Mouse (Mus musculus) heart, adult 18-20 months (tissue): ENCODE results near the gene Lmcd1. TPM values are rescaled to one million over a fixed set of nuclear protein-coding genes. Genes with fewer than 3 reads are reported as not detected.
"Not testable (repeated sequence)": the region's sequence is repeated elsewhere in the genome, so short reads cannot be mapped to it uniquely, and the experiment has no call there.

ENCODE experiments used
- DNase-seq, 2 experiments: peaks; one replicate each; pipeline ENCODE4 v3.0.0; 2021 to 2022; ENCODE audit warnings: mixed read lengths in 1 of 2
- long read RNA-seq, 2 experiments: library from polyadenylated mRNA; stranded (forward); transcript quantifications; one replicate each; pipeline ENCODE4 v2.0.0; 2021
- total RNA-seq, 2 experiments: library from RNA; stranded (reverse); gene quantifications; 2 replicates each; pipeline ENCODE4 v1.2.3; 2021

Gene Lmcd1
- total RNA-seq, result 10 to 100 TPM; 33.6 to 35.0 TPM
- long read RNA-seq, experiment 1, transcript Lmcd1-201 (6 exons, 1,730 nt), result major isoform, 15 of 53 reads
- long read RNA-seq, experiment 1, partial matches to known transcripts, result 36 of 53 reads
- long read RNA-seq, experiment 1, other reads (novel, unspliced or antisense), result 2 of 53 reads
- long read RNA-seq, experiment 2, transcript Lmcd1-201 (6 exons, 1,730 nt), result major isoform, 7 of 29 reads
- long read RNA-seq, experiment 2, partial matches to known transcripts, result 22 of 29 reads
- long read RNA-seq, experiment 2, other reads (novel, unspliced or antisense), result 0 of 29 reads

GRCm38 (mm10) chr6:112273501-112274205 lies at the start of gene Lmcd1:
Lmcd1 (plus strand) TSS chr6:112273758.
- DNase-seq, result peak; percentile 92 to 98

- DNase-seq, result no peak
Measured at GRCm38 (mm10) chr6:112223877-112224632, 49.5 kb upstream of the Lmcd1 start.

GRCm38 (mm10) chr6:112236775-112237174 lies 36.8 kb upstream of the Lmcd1 start:
- DNase-seq, result no peak

DNA sequence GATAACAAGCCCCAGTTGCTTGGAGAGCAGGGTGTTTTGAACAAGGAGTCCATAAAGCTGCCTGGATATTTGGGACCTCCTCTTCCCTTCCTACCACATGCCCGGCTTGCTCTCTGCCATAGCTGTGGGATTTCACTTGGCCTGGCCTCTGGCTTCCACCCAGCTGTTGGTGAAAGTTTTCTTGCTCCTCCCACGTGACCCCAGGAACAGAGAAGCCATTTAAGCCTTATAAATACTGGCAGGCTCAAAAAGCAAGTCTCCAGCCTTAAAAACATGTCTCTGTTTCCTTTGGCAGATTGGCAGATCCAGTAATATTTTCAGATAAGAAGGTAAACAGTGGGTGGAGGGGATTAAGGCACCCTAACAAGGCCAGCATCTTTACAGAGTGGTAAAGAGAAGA lies 31.3 kb upstream of the Lmcd1 start:
- no peak for DNase-seq

GRCm38 (mm10) chr6:112245639-112246038 lies 27.9 kb upstream of the Lmcd1 start:
- DNase-seq, result peak; percentile 75 to 83

DNA sequence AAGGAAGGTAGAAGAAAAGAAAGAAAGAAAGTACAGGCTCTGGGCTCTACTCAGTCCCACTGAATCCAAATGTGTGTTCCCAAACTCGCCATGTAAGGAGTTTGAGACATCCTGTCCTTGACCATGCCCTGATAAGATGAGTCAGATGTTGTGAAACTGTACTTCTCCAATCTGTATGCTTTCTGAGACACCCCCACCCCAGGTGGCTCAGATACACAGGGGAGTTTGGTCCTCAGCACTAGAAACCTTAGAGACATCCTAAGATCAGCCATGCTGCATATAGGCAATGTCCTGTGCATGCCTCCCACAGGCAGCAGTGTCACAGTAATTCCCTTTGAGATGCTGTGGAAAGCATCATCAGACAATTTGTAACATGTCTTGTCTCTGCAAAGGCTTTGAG lies 26.9 kb upstream of the Lmcd1 start:
- no peak for DNase-seq

DNA sequence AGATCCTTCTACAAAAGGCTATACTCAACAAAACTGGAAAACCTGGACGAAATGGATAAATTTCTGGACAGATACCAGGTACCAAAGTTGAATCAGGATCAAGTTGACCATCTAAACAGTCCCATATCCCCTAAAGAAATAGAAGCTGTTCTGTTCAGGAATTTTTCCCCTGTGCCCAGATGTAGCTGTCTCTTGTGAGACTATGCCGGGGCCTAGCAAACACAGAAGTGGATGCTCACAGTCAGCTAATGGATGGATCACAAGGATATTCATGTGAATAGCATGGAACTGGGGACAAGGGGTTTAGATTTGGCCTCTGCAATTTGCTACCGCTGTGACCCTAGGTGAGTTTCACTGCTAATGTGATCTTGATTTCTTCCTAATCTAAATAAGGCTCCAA lies 19.6 kb upstream of the Lmcd1 start:
- not testable (repeated sequence) for DNase-seq

DNA sequence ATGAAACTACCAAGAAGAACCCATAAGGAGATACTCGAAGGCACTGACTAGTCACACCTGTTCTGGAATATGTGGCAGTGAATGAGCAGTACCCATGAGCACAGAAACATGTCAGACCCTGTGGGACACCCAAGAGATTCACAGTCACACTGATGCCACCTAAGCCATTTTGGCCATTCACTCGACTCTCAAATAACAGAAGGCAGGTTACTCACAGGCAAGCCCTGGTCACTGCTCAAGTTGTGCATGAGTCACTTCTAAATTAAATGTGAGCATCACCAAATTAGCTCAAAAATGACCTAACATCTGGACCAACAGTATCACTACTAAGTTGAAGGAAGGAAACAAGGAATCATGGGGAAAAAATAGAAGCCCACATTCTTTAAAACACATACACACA lies 18.6 kb upstream of the Lmcd1 start:
- DNase-seq, result no peak

- no peak for DNase-seq
Measured at GRCm38 (mm10) chr6:112255388-112256225, 18.0 kb upstream of the Lmcd1 start.

DNA sequence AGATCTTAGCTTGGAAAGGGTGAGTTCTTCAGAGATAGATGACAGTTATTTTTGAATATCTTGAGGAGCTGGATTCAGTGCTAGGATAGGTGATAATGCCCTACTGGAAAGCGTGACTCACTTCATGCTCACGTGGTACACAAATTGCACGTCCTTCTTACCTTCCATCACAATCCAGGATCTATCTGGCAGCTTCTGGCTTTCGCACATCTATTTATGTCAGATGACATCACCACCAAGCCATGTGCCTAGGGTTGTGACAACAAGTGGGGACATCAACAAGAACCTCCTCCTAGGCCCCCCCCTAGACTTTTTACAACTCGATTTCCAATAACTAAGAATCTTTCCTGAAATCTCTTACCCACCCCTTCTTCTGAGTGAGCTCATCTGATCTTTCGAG lies 17.0 kb upstream of the Lmcd1 start:
- DNase-seq, result no peak

GRCm38 (mm10) chr6:112261089-112261488 lies 12.5 kb upstream of the Lmcd1 start:
- no peak for DNase-seq

GRCm38 (mm10) chr6:112264321-112264720 lies 9.2 kb upstream of the Lmcd1 start:
- no peak for DNase-seq

- DNase-seq, result peak; percentile 33
Measured at GRCm38 (mm10) chr6:112266631-112267030, 6.9 kb upstream of the Lmcd1 start.

DNA sequence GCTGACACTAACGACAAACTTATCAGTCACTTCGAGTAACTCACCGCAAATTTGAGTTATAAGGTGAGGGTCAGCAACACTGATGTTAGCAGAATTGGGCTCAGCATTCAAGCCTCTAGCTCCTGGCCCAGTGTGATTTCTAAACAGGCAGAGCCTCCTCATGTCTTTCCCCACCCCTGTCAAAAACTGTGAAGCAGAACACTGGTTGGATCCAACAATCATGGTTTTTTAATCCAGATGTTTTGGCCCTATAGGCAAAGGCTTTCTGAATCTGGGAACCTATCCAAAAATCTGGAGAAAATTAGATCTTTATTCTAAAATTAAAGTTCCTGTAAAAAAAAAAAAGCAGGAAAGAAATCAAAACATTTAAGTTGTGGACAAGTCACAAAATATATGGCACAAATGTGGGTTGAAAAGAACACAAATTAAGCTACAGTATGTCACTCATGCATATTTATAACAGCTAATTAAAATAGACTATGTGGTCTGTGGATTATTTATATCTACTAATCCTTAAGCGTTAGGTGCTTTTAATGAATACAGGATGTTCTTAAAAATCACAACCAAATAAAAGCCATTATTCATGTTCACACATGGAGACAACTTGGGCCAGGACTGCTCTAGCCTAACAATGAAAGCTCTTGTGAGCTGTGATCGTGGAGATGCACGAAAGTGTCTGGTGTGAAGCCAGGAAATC lies 5.7 kb upstream of the Lmcd1 start:
- DNase-seq, result no peak

- peak; percentile 92 to 93 for DNase-seq
Measured at GRCm38 (mm10) chr6:112274261-112275055, 900 bp downstream of the Lmcd1 start.

- no peak for DNase-seq
Measured at GRCm38 (mm10) chr6:112275731-112276245, 2.2 kb downstream of the Lmcd1 start.

DNA sequence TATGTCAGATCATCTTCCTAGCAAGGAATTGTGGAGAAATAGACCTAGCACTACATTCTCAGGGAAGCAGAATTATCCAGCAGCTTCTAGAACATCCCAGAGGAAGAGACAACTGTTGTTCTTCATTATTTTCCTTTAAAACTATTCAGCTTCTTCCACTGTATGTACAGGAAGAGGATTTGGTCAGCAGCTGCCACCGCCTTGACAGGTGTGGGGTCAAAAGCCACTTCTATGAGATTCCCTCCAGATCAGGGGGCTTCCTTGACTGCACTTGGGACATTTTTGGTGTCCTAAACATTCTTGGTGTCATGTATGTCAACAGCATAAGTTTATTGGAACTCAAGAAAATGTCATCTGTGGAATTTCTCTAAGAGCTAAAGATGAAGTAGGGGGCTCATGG lies 5.2 kb downstream of the Lmcd1 start:
- DNase-seq, result no peak

- DNase-seq, result no peak
Measured at GRCm38 (mm10) chr6:112280161-112280560, 6.6 kb downstream of the Lmcd1 start.

DNA sequence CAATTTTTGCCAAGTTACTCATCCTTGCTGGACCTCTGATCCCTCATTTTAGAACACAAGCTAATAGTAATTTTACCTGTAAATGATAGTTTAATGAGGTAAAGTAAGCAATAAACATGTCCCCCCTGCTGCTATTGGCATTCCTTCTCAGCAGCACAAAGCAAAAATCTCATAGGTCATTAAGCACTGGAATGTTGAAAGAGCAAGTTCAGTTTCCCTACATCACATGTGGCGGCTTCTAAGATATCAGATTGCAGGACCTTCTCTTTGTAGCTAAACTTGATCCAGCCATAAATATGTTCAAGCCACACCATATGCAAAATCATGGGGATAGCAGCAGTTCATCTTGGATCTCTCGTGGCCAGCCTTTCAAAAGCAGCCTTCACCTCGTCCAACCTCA lies 7.4 kb downstream of the Lmcd1 start:
- no peak for DNase-seq

GRCm38 (mm10) chr6:112281935-112282334 lies 8.4 kb downstream of the Lmcd1 start:
- no peak for DNase-seq
